Mouse (Mus musculus): Measurements from ENCODE around the gene 2410015M20Rik. TPM values are rescaled to one million over a fixed set of nuclear protein-coding genes. Genes with fewer than 3 reads are reported as not detected.
A peak's percentile ranks its signal among the peaks of the same experiment; 100 is the strongest.

The 2410015M20Rik gene
- polyA plus RNA-seq, 1 experiment from 2014 or later = 224 TPM

GRCm38 (mm10) chr17:56560131-56560530 lies 49.4 kb downstream of the 2410015M20Rik start:
- H3K4me2 ChIP-seq = no peak overlapping the region
- ATAC-seq = no peak
- H3K36me3 ChIP-seq (ENCODE audit: poor library complexity, severe bottlenecking) = peaks cover 42% of the 10 kb centered on the region
- 80% methylated on average over 1 of the region's 1 CpGs for WGBS
- H3K27me3 ChIP-seq = no peaks in the 10 kb centered on the region
- H3K27ac ChIP-seq = no peak overlapping the region
- H3K9me3 ChIP-seq (replicated peaks) = no peaks in the 10 kb centered on the region
- no peaks in the 10 kb centered on the region for H3K4me1 ChIP-seq
- H3K9ac ChIP-seq = no peak overlapping the region
- H3K4me3 ChIP-seq = no peak overlapping the region

- H3K9ac ChIP-seq = no peak overlapping the region
- no peaks in the 10 kb centered on the region for H3K27me3 ChIP-seq
- 78% methylated on average over 3 of the region's 3 CpGs for WGBS
- H3K27ac ChIP-seq = peak overlapping the region; percentile 10; the same call in 1 of the 2 replicates
- no peaks in the 10 kb centered on the region for H3K9me3 ChIP-seq (replicated peaks)
- H3K4me2 ChIP-seq = no peak overlapping the region
- ATAC-seq = no peak; the same call in 1 of the 2 replicates
- H3K4me3 ChIP-seq = no peak overlapping the region
- peaks cover 35% of the 10 kb centered on the region for H3K36me3 ChIP-seq (ENCODE audit: poor library complexity, severe bottlenecking)
- H3K4me1 ChIP-seq = no peaks in the 10 kb centered on the region
Measured at GRCm38 (mm10) chr17:56559386-56559785, 50.2 kb downstream of the 2410015M20Rik start.

- Histone ChIP-seq H3K4me1 (no peaks in the 10 kb centered on the region), H3K27me3 (no peaks in the 10 kb centered on the region), H3K27ac (no peak overlapping the region; the same call in 1 of the 2 replicates), H3K36me3 (ENCODE audit: poor library complexity, severe bottlenecking) (peaks cover 25% of the 10 kb centered on the region), H3K4me2 (no peak overlapping the region), H3K9me3 (replicated peaks) (no peaks in the 10 kb centered on the region), H3K4me3 (no peak overlapping the region), H3K9ac (no peak overlapping the region)
- WGBS = 25% methylated on average over 3 of the region's 3 CpGs
- ATAC-seq = peak; percentile 78
Measured at GRCm38 (mm10) chr17:56558448-56558847, 51.1 kb downstream of the 2410015M20Rik start.

Other genes with a start within 250 kb of the 2410015M20Rik start
- gene Ptprs, start 133.3 kb downstream of the 2410015M20Rik start, polyA plus RNA-seq (2015; fragmentation: Nextera tagmentation; extraction: Ambion mirVana) = 276 and 292 TPM in 2 replicates
- 0.14 TPM in 1 of 2 replicates, not detected in the other for gene Znrf4, start 97.3 kb downstream of the 2410015M20Rik start, polyA plus RNA-seq (2015; fragmentation: Nextera tagmentation; extraction: Ambion mirVana)
- 1.2 and 1.7 TPM in 2 replicates for gene Gm20219, start 55.4 kb downstream of the 2410015M20Rik start, polyA plus RNA-seq (2015; fragmentation: Nextera tagmentation; extraction: Ambion mirVana)
- gene Safb2, start 25.2 kb downstream of the 2410015M20Rik start, polyA plus RNA-seq (2015; fragmentation: Nextera tagmentation; extraction: Ambion mirVana) = 77.9 and 84.3 TPM in 2 replicates
- 126 and 135 TPM in 2 replicates for gene Safb, start 24.9 kb downstream of the 2410015M20Rik start, polyA plus RNA-seq (2015; fragmentation: Nextera tagmentation; extraction: Ambion mirVana)
- gene Rpl36, start 3.6 kb upstream of the 2410015M20Rik start, polyA plus RNA-seq (2015; fragmentation: Nextera tagmentation; extraction: Ambion mirVana) = 1,314 and 1,523 TPM in 2 replicates
- 41.2 and 47.1 TPM in 2 replicates for gene Lonp1, start 17.1 kb upstream of the 2410015M20Rik start, polyA plus RNA-seq (2015; fragmentation: Nextera tagmentation; extraction: Ambion mirVana)
- 0.58 and 0.70 TPM in 2 replicates for gene Catsperd, start 18.4 kb upstream of the 2410015M20Rik start, polyA plus RNA-seq (2015; fragmentation: Nextera tagmentation; extraction: Ambion mirVana)
- gene Ranbp3, start 63.5 kb upstream of the 2410015M20Rik start, polyA plus RNA-seq (2015; fragmentation: Nextera tagmentation; extraction: Ambion mirVana) = 112 and 123 TPM in 2 replicates
- gene Ndufa11, start 108.0 kb upstream of the 2410015M20Rik start, polyA plus RNA-seq (2015; fragmentation: Nextera tagmentation; extraction: Ambion mirVana) = 433 and 459 TPM in 2 replicates
- gene Vmac, start 108.3 kb upstream of the 2410015M20Rik start, polyA plus RNA-seq (2015; fragmentation: Nextera tagmentation; extraction: Ambion mirVana) = 14.0 and 16.7 TPM in 2 replicates
- 1.7 TPM in 2 replicates for gene Nrtn, start 147.8 kb upstream of the 2410015M20Rik start, polyA plus RNA-seq (2015; fragmentation: Nextera tagmentation; extraction: Ambion mirVana)
- gene Dus3l, start 155.0 kb upstream of the 2410015M20Rik start, polyA plus RNA-seq (2015; fragmentation: Nextera tagmentation; extraction: Ambion mirVana) = 50.0 and 56.9 TPM in 2 replicates
- 1.2 and 1.3 TPM in 2 replicates for gene Prr22, start 160.5 kb upstream of the 2410015M20Rik start, polyA plus RNA-seq (2015; fragmentation: Nextera tagmentation; extraction: Ambion mirVana)
- gene Rfx2, start 221.2 kb upstream of the 2410015M20Rik start, polyA plus RNA-seq (2015; fragmentation: Nextera tagmentation; extraction: Ambion mirVana) = 5.8 and 6.9 TPM in 2 replicates